Mouse (Mus musculus): ENCODE results near the gene Dock10. TPM values are rescaled to one million over a fixed set of nuclear protein-coding genes. Genes with fewer than 3 reads are reported as not detected.

The Dock10 gene
- total RNA-seq, 2 experiments from 2014 or later, result 13.4 to 16.6 TPM

DNA sequence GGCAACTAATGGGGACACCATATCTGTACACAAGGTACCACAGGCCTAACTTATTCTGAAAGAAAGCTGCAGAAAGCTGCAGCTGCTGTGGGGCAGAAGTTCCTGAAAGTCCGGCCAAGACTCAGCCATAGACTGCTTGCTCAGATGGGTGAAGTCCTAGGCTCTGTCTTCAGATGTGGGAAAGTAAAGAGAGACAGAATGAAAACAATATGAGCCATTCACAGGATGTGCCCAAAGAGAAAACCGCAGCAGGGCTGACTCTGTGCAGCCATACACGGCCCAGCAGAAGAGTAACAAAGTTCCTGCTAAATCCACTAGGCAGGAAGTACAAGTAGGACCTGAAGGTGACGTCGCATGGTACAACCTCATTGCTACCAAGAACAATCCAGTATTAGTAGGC, 27.7 kb downstream of the Dock10 start:
- DNase-seq (ENCODE audit: extremely low spot score in 1 of 2, low spot score in 2 of 2), result no peak
- intact Hi-C loops (cut with DNase I), result no loop called here

DNA sequence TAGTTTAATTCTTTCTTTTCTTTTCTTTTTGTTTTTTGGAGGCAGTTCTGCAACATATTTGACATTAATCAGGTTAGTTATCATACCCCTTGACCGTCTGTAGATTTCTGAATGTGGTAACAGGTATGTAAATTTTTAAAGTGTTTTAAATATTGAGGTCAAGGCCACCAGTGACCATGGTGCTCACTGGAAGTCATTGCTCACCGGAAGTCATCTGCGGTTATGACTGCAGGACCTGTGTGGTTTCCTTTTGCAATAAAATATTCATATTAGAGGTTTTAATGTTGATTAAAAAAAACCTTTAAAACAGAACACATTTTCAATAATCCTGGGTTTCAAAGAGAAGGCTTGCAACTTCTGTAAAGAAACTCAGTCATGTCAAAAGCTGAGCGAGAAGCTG, 28.2 kb downstream of the Dock10 start:
- intact Hi-C loops (cut with DNase I), result no loop called here
- DNase-seq (ENCODE audit: extremely low spot score in 1 of 2, low spot score in 2 of 2), result no peak

DNA sequence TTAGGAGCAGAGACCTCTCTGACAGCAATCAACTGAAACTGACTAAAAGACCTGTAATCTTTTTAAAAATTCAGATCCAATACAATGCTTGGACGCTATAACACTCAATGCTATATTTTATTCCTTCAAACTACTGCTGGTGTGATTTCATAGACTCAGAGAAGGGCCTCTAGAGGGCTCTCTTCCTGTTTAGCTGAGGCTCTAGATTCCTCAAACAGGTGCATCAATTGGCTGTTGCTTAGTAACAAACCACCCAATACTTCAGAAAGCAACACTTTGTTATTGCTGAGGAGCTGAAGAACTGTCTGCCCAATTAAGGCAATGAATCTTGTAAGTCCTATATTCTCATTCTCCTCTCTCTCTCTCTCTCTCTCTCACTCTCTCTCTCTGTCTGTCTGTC, 30.1 kb downstream of the Dock10 start:
- intact Hi-C loops (cut with DNase I), result no loop called here
- DNase-seq (ENCODE audit: extremely low spot score in 1 of 2, low spot score in 2 of 2), result no peak

DNA sequence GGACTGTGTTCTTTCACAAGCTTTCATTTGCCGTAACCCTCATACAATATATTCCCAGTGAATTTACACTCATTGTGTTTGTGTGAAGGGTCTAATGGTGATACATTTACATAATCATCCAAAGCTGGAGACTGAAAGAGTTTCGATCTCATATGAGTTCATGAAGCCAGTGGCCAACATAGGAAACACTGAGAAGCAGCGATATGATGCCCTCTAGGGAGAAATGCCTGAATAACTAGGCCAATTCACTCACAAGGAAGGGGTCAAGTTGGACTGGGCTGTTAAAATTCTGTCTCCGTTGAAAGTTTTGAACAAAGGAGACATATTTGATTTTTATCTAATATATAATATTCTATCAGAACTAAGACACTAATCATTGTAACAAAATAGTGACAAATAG, 30.9 kb downstream of the Dock10 start:
- intact Hi-C loops (cut with DNase I), result no loop called here
- DNase-seq (ENCODE audit: extremely low spot score in 1 of 2, low spot score in 2 of 2), result no peak

- intact Hi-C loops (cut with DNase I), result no loop called here
Observed at GRCm38 (mm10) chr1:80722647-80723046, 35.7 kb downstream of the Dock10 start.

GRCm38 (mm10) chr1:80722001-80722400, 36.3 kb downstream of the Dock10 start:
- intact Hi-C loops (cut with DNase I), result no loop called here
- DNase-seq (ENCODE audit: extremely low spot score in 1 of 2, low spot score in 2 of 2), result no peak

More at GRCm38 (mm10) chr1:80722647-80723046, 35.7 kb downstream of the Dock10 start:
- peak in 1 of 2 experiments; percentile 65 for DNase-seq (ENCODE audit: extremely low spot score in 1 of 2, low spot score in 2 of 2)

- intact Hi-C loops (cut with DNase I), result no loop called here
- DNase-seq (ENCODE audit: extremely low spot score in 1 of 2, low spot score in 2 of 2), result no peak
Observed at GRCm38 (mm10) chr1:80721181-80721580, 37.1 kb downstream of the Dock10 start.

DNA sequence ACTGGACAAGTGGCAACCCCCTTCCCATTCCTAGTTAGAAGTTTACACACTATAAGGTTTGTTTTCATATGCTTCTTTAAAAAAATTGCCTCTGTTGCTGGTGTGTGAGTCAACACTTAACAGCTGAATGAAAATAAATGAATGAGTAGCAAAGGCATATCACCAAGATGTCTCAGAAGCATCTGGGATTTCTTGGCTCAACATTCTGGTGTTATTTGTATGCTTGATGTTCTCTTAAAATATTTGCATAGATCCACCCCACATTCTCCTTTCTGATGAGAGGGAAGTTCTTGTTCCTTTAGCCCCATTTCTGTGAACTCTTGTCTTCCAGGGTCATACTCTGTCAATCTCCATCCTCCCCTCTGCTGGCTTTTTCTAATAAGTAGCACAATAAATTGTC, 38.2 kb downstream of the Dock10 start:
- DNase-seq (ENCODE audit: extremely low spot score in 1 of 2, low spot score in 2 of 2), result no peak

DNA sequence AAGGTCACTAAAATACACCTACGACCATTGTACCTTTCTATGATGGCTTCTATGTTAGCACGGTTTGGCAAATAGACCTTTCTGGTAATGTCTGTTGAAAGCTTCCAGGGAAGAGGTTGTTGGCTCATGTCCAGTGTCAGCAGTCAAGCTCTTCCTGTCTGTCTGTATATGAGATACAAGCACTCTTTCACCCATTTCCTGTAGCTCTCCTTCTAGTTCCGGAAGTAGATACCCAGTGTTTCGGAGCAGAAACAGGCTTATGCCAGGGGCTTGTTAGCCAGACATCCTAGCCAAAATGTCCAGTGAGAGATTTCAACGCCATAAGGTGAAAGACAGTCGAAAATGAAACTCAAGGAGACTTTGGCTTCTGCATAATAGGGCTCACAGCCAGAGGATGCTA, 38.9 kb downstream of the Dock10 start:
- peak in 1 of 2 experiments; percentile 20 for DNase-seq (ENCODE audit: extremely low spot score in 1 of 2, low spot score in 2 of 2)
- intact Hi-C loops (cut with DNase I), result no loop called here

More for the DNA sequence above, 38.2 kb downstream of the Dock10 start:
- intact Hi-C loops (cut with DNase I), result no loop called here

GRCm38 (mm10) chr1:80718666-80719065, 39.7 kb downstream of the Dock10 start:
- no peak for DNase-seq (ENCODE audit: extremely low spot score in 1 of 2, low spot score in 2 of 2)
- intact Hi-C loops (cut with DNase I), result no loop called here

GRCm38 (mm10) chr1:80715917-80716316, 42.4 kb downstream of the Dock10 start:
- no peak for DNase-seq (ENCODE audit: extremely low spot score in 1 of 2, low spot score in 2 of 2)
- intact Hi-C loops (cut with DNase I), result no loop called here

DNA sequence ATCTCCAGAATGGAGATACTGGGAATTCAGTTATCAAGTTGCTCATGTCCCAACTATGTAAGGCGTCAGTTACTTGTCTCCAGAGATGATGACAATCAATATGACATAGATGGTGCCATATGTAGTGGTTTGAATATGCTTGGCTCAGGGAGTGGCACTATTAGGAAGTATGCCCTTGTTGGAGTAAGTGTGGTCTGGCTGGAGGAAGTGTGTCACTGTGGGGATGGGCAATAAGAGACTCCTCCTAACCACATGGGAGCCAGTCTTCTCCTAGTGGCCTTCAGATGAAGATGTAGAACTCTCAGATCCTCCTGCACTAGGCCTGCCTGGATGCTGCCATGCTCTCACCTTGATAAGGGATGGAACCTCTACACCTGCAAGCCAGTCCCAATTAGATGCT, 44.4 kb downstream of the Dock10 start:
- no peak for DNase-seq (ENCODE audit: extremely low spot score in 1 of 2, low spot score in 2 of 2)
- intact Hi-C loops (cut with DNase I), result no loop called here

- intact Hi-C loops (cut with DNase I), result no loop called here
- no peak for DNase-seq (ENCODE audit: extremely low spot score in 1 of 2, low spot score in 2 of 2)
Observed at GRCm38 (mm10) chr1:80710607-80711261, 47.6 kb downstream of the Dock10 start.

GRCm38 (mm10) chr1:80710097-80710541, 48.2 kb downstream of the Dock10 start:
- intact Hi-C loops (cut with DNase I), result no loop called here
- DNase-seq (ENCODE audit: extremely low spot score in 1 of 2, low spot score in 2 of 2), result no peak

- peak; percentile 21 to 22 for DNase-seq (ENCODE audit: extremely low spot score in 1 of 2, low spot score in 2 of 2)
- intact Hi-C loops (cut with DNase I), result no loop called here
Observed at GRCm38 (mm10) chr1:80709299-80709698, 49.0 kb downstream of the Dock10 start.

GRCm38 (mm10) chr1:80703279-80703678, 55.0 kb downstream of the Dock10 start:
- intact Hi-C loops (cut with DNase I), result no loop called here
- no peak for DNase-seq (ENCODE audit: extremely low spot score in 1 of 2, low spot score in 2 of 2)

- no peak for DNase-seq (ENCODE audit: extremely low spot score in 1 of 2, low spot score in 2 of 2)
- intact Hi-C loops (cut with DNase I), result no loop called here
Observed at GRCm38 (mm10) chr1:80676004-80676673, 82.2 kb downstream of the Dock10 start.

DNA sequence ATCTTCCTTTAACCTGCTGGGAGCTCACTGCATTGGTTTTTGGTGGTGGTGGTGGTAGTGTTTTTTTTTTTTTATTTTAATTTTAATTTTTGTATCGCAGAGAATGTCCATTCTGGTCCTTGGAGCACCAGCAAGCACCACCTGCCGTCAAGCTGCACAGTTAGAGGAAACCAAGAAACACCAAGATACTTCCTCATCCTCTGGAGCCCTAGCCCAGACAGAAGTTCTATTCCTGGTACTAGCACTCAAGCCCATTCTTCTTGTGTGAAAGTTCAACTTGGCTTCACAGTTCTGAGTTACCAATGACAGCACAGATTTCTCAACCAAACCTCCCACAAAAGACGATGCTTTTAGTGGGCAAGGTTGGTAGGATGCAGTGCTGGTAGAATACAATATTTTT, 86.6 kb downstream of the Dock10 start:
- intact Hi-C loops (cut with DNase I), result no loop called here
- DNase-seq (ENCODE audit: extremely low spot score in 1 of 2, low spot score in 2 of 2), result no peak

GRCm38 (mm10) chr1:80671056-80671455, 87.3 kb downstream of the Dock10 start:
- no peak for DNase-seq (ENCODE audit: extremely low spot score in 1 of 2, low spot score in 2 of 2)
- intact Hi-C loops (cut with DNase I), result no loop called here

DNA sequence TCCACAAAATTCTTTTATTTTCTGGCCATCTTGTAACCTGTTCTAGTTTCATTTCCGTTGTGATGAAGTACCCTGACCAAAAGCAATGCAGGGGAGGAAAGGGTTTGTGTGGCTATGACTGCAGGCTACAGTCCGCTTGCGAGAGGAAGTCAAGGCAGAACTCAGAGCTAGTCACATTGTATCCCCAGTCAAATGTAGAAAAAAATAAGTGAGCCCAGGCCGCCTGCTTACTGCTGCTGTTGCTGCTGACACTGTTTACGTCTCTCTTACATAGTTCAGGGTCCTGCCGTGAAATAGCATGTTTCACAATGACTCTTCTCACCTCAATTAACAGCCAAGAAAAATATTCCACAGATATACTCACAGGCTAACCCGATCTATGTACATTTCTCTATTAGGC, 87.9 kb downstream of the Dock10 start:
- DNase-seq (ENCODE audit: extremely low spot score in 1 of 2, low spot score in 2 of 2), result no peak
- intact Hi-C loops (cut with DNase I), result no loop called here

- intact Hi-C loops (cut with DNase I), result no loop called here
Observed at GRCm38 (mm10) chr1:80665761-80666160, 92.6 kb downstream of the Dock10 start.

More at GRCm38 (mm10) chr1:80665761-80666160, 92.6 kb downstream of the Dock10 start:
- no peak for DNase-seq (ENCODE audit: extremely low spot score in 1 of 2, low spot score in 2 of 2)
